Mouse (Mus musculus) heart, postnatal 0 days (tissue): ENCODE results near the gene Cela3b. TPM values are rescaled to one million over a fixed set of nuclear protein-coding genes. Genes with fewer than 3 reads are reported as not detected.

Source experiments
- ATAC-seq: fragments of 200-750 bp; cut with Nextera tagmentation; 2 replicates; pipeline ENCODE4 v1.8.0; 2017; ENCODE audit warnings: low read depth, moderate number of reproducible peaks, moderate library complexity; ENCODE audit not compliant: insufficient read depth
- DNase-seq: peaks from one replicate; pipeline ENCODE4 v3.0.0-alpha.2; 2016; ENCODE audit warnings: low spot score
- H3K27ac ChIP-seq: fragments of 300-500 bp; sonication (generic); 2 replicates; pipeline ENCODE4 v1.5.1; 2014; ENCODE audit warnings: low read depth, mild to moderate bottlenecking
- H3K27me3 ChIP-seq: fragments of 300-500 bp; sonication (generic); 2 replicates; pipeline ENCODE4 v1.6.1; 2014; ENCODE audit warnings: low read length, mixed read lengths; ENCODE audit not compliant: control insufficient read depth, insufficient read depth
- H3K36me3 ChIP-seq: fragments of 300-500 bp; sonication (generic); replicated peaks from 2 replicates; pipeline ENCODE4 v1.6.1; 2014; ENCODE audit warnings: low read length, mixed read lengths; ENCODE audit not compliant: control insufficient read depth, insufficient read depth
- H3K4me1 ChIP-seq: fragments of 300-500 bp; sonication (generic); 2 replicates; pipeline ENCODE4 v1.6.1; 2014; ENCODE audit warnings: antibody characterized with exemption; ENCODE audit not compliant: control insufficient read depth, insufficient read depth
- H3K4me2 ChIP-seq: fragments of 300-500 bp; sonication (generic); 2 replicates; pipeline ENCODE4 v1.6.1; 2014; ENCODE audit warnings: low read depth, mild to moderate bottlenecking, low read length, moderate library complexity
- H3K4me3 ChIP-seq: fragments of 300-500 bp; sonication (generic); 2 replicates; pipeline ENCODE4 v1.5.1; 2014; ENCODE audit warnings: low read depth, low read length
- H3K9ac ChIP-seq: fragments of 300-500 bp; sonication (generic); replicated peaks from 2 replicates; pipeline ENCODE4 v1.6.1; 2014; ENCODE audit warnings: low read depth, low read length, mixed read lengths
- H3K9me3 ChIP-seq: fragments of 300-500 bp; sonication (generic); replicated peaks from 2 replicates; pipeline ENCODE4 v1.6.1; 2016; ENCODE audit warnings: low read length; ENCODE audit not compliant: control insufficient read depth
- CTCF ChIP-seq: IDR thresholded peaks from 2 replicates; pipeline ENCODE4 v1.5.1; 2016; ENCODE audit warnings: antibody characterized with exemption, control low read depth, low read depth
- EP300 ChIP-seq: IDR thresholded peaks from 2 replicates; pipeline ENCODE4 v1.6.1; 2016; ENCODE audit warnings: antibody characterized with exemption, low read depth
- WGBS: fragments of 180-500 bp; shearing (Covaris S2); extraction: QIAGEN DNeasy Blood & Tissue Kit; methylation state at CpG from one replicate; pipeline ENCODE4 v1.1.7; 2014; 5-methylcytosine and 5-hydroxymethylcytosine counted together
- polyA plus RNA-seq: library from polyadenylated mRNA; unstranded; fragments of >200 nt; fragmentation: Nextera tagmentation; extraction: Ambion mirVana; gene quantifications from 2 replicates; pipeline ENCODE4 v1.2.1, GENCODE M21; 2015
- total RNA-seq: library from RNA; depleted of rRNA; stranded (reverse); fragments of >200 nt; gene quantifications from 2 replicates; pipeline ENCODE4 v1.2.3, GENCODE M21; 2014; ENCODE audit warnings: low replicate concordance

Cela3b gene
- total and polyA plus RNA-seq, 2 experiments from 2014 or later = not detected

GRCm38 (mm10) chr4:137461217-137461616, 30.9 kb upstream of the Cela3b start:
- Histone ChIP-seq H3K4me3 (no peak overlapping the region), H3K36me3 (no peaks in the 10 kb centered on the region), H3K27ac (peak overlapping the region; percentile 71), H3K4me1 (0 out of 2 replicates have a peak, but pooled peaks cover under 1% of the 10 kb centered on the region), H3K27me3 (no peaks in the 10 kb centered on the region), H3K4me2 (no peak overlapping the region), H3K9ac (no peak overlapping the region), H3K9me3 (no peaks in the 10 kb centered on the region)
- DNase-seq (no peak), ATAC-seq (no peak)
- 75% methylated on average over 4 of the region's 4 CpGs for WGBS
- TF ChIP-seq CTCF (no peak), EP300 (no peak)

DNA sequence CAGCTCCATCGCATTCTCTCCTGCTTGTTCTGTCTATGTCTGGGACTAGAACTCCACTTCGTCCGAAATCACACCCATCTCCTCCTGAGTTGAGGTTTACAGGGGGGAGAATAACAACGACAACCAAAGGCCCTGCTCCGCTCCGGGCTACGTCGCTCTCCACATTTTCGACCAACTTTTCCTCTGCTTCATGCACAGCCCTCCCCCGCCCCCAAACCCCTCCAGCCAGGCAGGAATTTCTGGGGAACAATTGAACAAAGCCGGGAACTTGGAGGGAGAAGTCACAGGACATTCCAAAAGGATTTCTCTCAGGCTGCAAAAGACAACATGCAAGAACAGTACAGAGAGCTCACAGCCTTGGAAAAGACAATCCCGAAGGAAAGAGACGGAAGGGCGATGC, 30.3 kb upstream of the Cela3b start:
- no peaks in the 10 kb centered on the region for H3K9me3 ChIP-seq
- H3K4me1 ChIP-seq = no peaks in the 10 kb centered on the region
- TF ChIP-seq EP300 = no peak
- TF ChIP-seq CTCF = no peak
- ATAC-seq (peak; percentile 31; the same call in 1 of the 2 replicates), DNase-seq (no peak)
- H3K9ac ChIP-seq = no peak overlapping the region
- H3K27me3 ChIP-seq = no peaks in the 10 kb centered on the region
- no peak overlapping the region for H3K4me3 ChIP-seq
- H3K4me2 ChIP-seq = no peak overlapping the region
- no peaks in the 10 kb centered on the region for H3K36me3 ChIP-seq
- peak overlapping the region; percentile 71 for H3K27ac ChIP-seq
- 57% methylated on average over 14 of the region's 14 CpGs for WGBS

DNA sequence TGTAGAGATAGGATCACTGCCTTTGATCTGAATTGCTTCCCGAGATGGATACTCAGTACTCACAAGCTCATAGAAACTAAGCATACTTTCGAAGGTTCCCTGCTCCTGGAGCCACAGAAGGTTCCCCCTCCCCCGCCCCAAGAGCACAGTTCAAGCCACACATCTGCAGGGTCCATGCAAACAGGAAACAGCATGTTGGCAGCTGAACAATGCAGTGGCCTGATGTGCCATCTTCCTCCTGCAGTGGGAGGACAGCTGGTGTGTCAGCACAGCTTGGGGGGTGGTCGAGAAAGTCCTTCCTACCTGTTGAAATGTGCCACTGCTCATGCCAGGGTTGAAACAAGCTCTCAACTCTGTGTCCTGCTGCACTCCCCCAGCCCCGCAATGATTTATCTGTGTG, 28.5 kb upstream of the Cela3b start:
- H3K4me3 ChIP-seq = no peak overlapping the region
- H3K27me3 ChIP-seq = no peaks in the 10 kb centered on the region
- no peak overlapping the region for H3K9ac ChIP-seq
- 44% methylated on average over 5 of the region's 5 CpGs for WGBS
- DNase-seq (no peak), ATAC-seq (no peak)
- no peak for TF ChIP-seq CTCF
- TF ChIP-seq EP300 = no peak
- no peaks in the 10 kb centered on the region for H3K9me3 ChIP-seq
- no peak overlapping the region for H3K4me2 ChIP-seq
- 0 out of 2 replicates have a peak, but pooled peaks cover 2% of the 10 kb centered on the region for H3K4me1 ChIP-seq
- no peaks in the 10 kb centered on the region for H3K36me3 ChIP-seq
- no peak overlapping the region for H3K27ac ChIP-seq

GRCm38 (mm10) chr4:137458310-137458709, 28.0 kb upstream of the Cela3b start:
- Histone ChIP-seq H3K4me2 (no peak overlapping the region), H3K4me1 (0 out of 2 replicates have a peak, but pooled peaks cover 7% of the 10 kb centered on the region), H3K27ac (no peak overlapping the region), H3K9ac (no peak overlapping the region), H3K9me3 (no peaks in the 10 kb centered on the region), H3K36me3 (no peaks in the 10 kb centered on the region), H3K27me3 (no peaks in the 10 kb centered on the region), H3K4me3 (no peak overlapping the region)
- DNase-seq = no peak
- TF ChIP-seq CTCF (no peak), EP300 (no peak)
- no peak for ATAC-seq
- WGBS = 84% methylated on average over 9 of the region's 9 CpGs

DNA sequence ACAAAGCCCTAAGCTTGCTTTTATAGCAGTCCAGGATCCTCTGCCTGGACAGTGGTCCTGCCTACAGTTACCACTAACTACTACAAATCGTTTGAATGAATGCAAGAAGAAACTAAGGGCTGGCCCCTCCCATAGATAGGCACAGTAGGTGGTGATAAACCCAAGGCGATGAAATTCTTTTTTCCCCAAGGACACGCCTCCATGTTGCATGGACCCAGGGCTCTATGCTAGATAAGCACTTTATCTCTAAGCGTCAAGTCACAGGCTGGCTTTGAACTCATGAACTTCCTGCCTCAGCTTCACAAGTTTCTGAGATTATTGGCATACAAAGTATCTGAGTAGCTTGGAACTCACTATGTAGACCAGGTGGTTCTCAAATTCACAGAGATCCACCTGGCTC, 27.0 kb upstream of the Cela3b start:
- Histone ChIP-seq H3K27ac (no peak overlapping the region), H3K27me3 (no peaks in the 10 kb centered on the region), H3K4me3 (no peak overlapping the region), H3K9me3 (no peaks in the 10 kb centered on the region), H3K36me3 (no peaks in the 10 kb centered on the region), H3K4me1 (0 out of 2 replicates have a peak, but pooled peaks cover 9% of the 10 kb centered on the region), H3K4me2 (no peak overlapping the region), H3K9ac (no peak overlapping the region)
- 36% methylated on average over 4 of the region's 4 CpGs for WGBS
- DNase-seq (no peak), ATAC-seq (no peak)
- TF ChIP-seq CTCF (no peak), EP300 (no peak)

DNA sequence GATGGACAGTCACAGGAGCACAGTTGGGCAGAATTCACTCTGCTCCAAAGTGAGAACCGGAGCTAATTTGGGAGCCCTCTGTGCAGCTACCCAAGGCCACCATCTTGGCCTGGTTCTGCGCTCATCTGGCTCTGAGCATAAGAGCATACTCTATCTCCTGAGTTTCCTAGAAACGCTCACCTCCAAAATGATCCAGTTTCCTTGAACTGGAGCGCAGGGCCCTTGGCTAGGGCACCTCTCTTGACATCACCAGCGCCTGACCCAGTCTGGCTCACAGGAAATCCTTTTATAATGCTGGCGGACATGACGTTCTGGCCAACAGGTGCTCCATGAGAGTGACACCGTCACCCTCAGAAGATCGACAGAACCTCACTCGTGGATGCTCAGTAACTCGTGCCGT, 26.2 kb upstream of the Cela3b start:
- Histone ChIP-seq H3K27ac (no peak overlapping the region), H3K36me3 (no peaks in the 10 kb centered on the region), H3K4me1 (0 out of 2 replicates have a peak, but pooled peaks cover 9% of the 10 kb centered on the region), H3K4me3 (no peak overlapping the region), H3K9ac (no peak overlapping the region), H3K9me3 (no peaks in the 10 kb centered on the region), H3K4me2 (no peak overlapping the region), H3K27me3 (no peaks in the 10 kb centered on the region)
- TF ChIP-seq EP300 (no peak), CTCF (no peak)
- ATAC-seq (no peak), DNase-seq (no peak)
- 81% methylated on average over 12 of the region's 12 CpGs for WGBS
